In genomic region chr2:74244203-74244602, GRCm38 (mm10) we compare ENCODE assay signal across 13 mouse cellular contexts.
DNase-seq lines count a peak whose midpoint lies in the region; ATAC-seq and TF ChIP-seq lines count a peak whose summit lies in the region.
"Had no signal": no experiment of that assay in that cellular context is flagged by ENCODE, and none has a peak within 500 bp of the region (broad histone marks: within the 10 kb centered on the region; RNA-seq: fewer than 3 reads in every experiment).

No protein-coding gene starts in this region.

- peaks cover 47% of the 10 kb centered on the region for H3K4me1 ChIP-seq in limb, embryonic 12.5 days (replicated peaks)
- H3K4me1 ChIP-seq in limb, embryonic 10.5 days: peaks cover 32% of the 10 kb centered on the region
- peaks cover 8% of the 10 kb centered on the region for H3K4me1 ChIP-seq in forebrain, postnatal 0 days (ENCODE audit: insufficient read depth)
- H3K4me1 ChIP-seq in midbrain, embryonic 14.5 days (ENCODE audit: control insufficient read depth, insufficient read depth, low read length): peaks cover 18% of the 10 kb centered on the region
- H3K4me1 ChIP-seq in thymus, adult 2 months (replicated peaks; ENCODE audit: control insufficient read depth, insufficient read depth, low read length): no peaks in the 10 kb centered on the region
- H3K4me1 ChIP-seq: heart, embryonic 10.5 days had no signal

- no peak for TF ChIP-seq POLR2A in thymus, adult 2 months (IDR thresholded peaks at IDR 0.05; ENCODE audit: control insufficient read depth, extremely low read depth, insufficient read depth, low read length, poor library complexity)

- no peak overlapping the region for H3K9ac ChIP-seq in limb, embryonic 12.5 days (replicated peaks)
- no peak overlapping the region for H3K9ac ChIP-seq in forebrain, postnatal 0 days
- H3K9ac ChIP-seq in midbrain, embryonic 14.5 days (replicated peaks; ENCODE audit: low read length): no peak overlapping the region

- peak overlapping the region; percentile 72; the same call in 1 of the 2 replicates for H3K27ac ChIP-seq in limb, embryonic 12.5 days
- no peak overlapping the region for H3K27ac ChIP-seq in limb, embryonic 10.5 days
- H3K27ac ChIP-seq in forebrain, postnatal 0 days (ENCODE audit: low read depth, low read length): peak overlapping the region; percentile 30; the same call in 1 of the 2 replicates
- H3K27ac ChIP-seq in midbrain, embryonic 14.5 days (replicated peaks; ENCODE audit: low read depth, low read length): peak overlapping the region; percentile 83
- H3K27ac ChIP-seq in thymus, adult 2 months (ENCODE audit: control insufficient read depth, insufficient read depth, low read length): no peak overlapping the region
- H3K27ac ChIP-seq: heart, embryonic 10.5 days had no signal

- DNase-seq in cerebellum, postnatal 14 days: peak; percentile 12 to 16
- no peak for DNase-seq in cerebellum, adult 8-10 months
- no peak for DNase-seq in limb, embryonic 10.5 days (ENCODE audit: low spot score)
- DNase-seq in forebrain, postnatal 0 days: peak; percentile 34
- DNase-seq in midbrain, embryonic 14.5 days: peak; percentile 57
- DNase-seq in urinary bladder, postnatal 36 days (ENCODE audit: low spot score in 2 of 2): no peak
- DNase-seq in thymus, adult 2 months: no peak
- DNase-seq: cerebellum, adult 2 months; kidney, postnatal 36 days; spleen, adult 18-20 months had no signal

- H3K4me2 ChIP-seq in limb, embryonic 12.5 days: peak overlapping the region; percentile 32; the same call in 1 of the 2 replicates
- H3K4me2 ChIP-seq in forebrain, postnatal 0 days (ENCODE audit: low read depth): peak overlapping the region; percentile 23
- H3K4me2 ChIP-seq in midbrain, embryonic 14.5 days (ENCODE audit: low read length): peak overlapping the region; percentile 2; the same call in 1 of the 2 replicates

- ATAC-seq in limb, embryonic 12.5 days (ENCODE audit: insufficient number of reproducible peaks, insufficient read depth, low FRiP score, low TSS enrichment, low read depth): no peak
- peak; percentile 27; the same call in 1 of the 2 replicates for ATAC-seq in forebrain, postnatal 0 days
- ATAC-seq in midbrain, embryonic 14.5 days (ENCODE audit: low FRiP score, low TSS enrichment): no peak
- ATAC-seq: intestine, embryonic 16.5 days had no signal

- no peak for TF ChIP-seq CTCF in forebrain, postnatal 0 days (IDR thresholded peaks at IDR 0.05; ENCODE audit: low read depth)
- no peak for TF ChIP-seq CTCF in thymus, adult 2 months (IDR thresholded peaks at IDR 0.05; ENCODE audit: borderline replicate concordance, control insufficient read depth, extremely low read depth, insufficient read depth, low read length, poor library complexity)

- no peaks in the 10 kb centered on the region for H3K36me3 ChIP-seq in limb, embryonic 12.5 days
- no peaks in the 10 kb centered on the region for H3K36me3 ChIP-seq in limb, embryonic 10.5 days
- no peaks in the 10 kb centered on the region for H3K36me3 ChIP-seq in forebrain, postnatal 0 days (ENCODE audit: insufficient read depth)
- no peaks in the 10 kb centered on the region for H3K36me3 ChIP-seq in midbrain, embryonic 14.5 days (ENCODE audit: control insufficient read depth, insufficient read depth, low read length)
- no peaks in the 10 kb centered on the region for H3K36me3 ChIP-seq in thymus, adult 2 months (ENCODE audit: control insufficient read depth, insufficient read depth, low read length)
- H3K36me3 ChIP-seq: heart, embryonic 10.5 days had no signal

- no peak overlapping the region for H3K4me3 ChIP-seq in limb, embryonic 12.5 days (replicated peaks)
- H3K4me3 ChIP-seq in limb, embryonic 10.5 days: no peak overlapping the region
- H3K4me3 ChIP-seq in forebrain, postnatal 0 days (ENCODE audit: low read depth, low read length): no peak overlapping the region
- H3K4me3 ChIP-seq in midbrain, embryonic 14.5 days (replicated peaks; ENCODE audit: low read depth, low read length): no peak overlapping the region
- no peak overlapping the region for H3K4me3 ChIP-seq in thymus, adult 2 months (ENCODE audit: control insufficient read depth, insufficient read depth, low read length)
- H3K4me3 ChIP-seq: heart, embryonic 10.5 days had no signal

- H3K27me3 ChIP-seq in limb, embryonic 12.5 days: no peaks in the 10 kb centered on the region
- H3K27me3 ChIP-seq in limb, embryonic 10.5 days (ENCODE audit: low read depth, poor library complexity, severe bottlenecking): peaks cover 12% of the 10 kb centered on the region; the same call in 1 of the 2 replicates
- H3K27me3 ChIP-seq in forebrain, postnatal 0 days (ENCODE audit: insufficient read depth, low read length): no peaks in the 10 kb centered on the region
- H3K27me3 ChIP-seq in midbrain, embryonic 14.5 days (ENCODE audit: control insufficient read depth, insufficient read depth, low read length): 0 out of 2 replicates have a peak, but pooled peaks cover 5% of the 10 kb centered on the region
- no peaks in the 10 kb centered on the region for H3K27me3 ChIP-seq in thymus, adult 2 months (ENCODE audit: control insufficient read depth, insufficient read depth, low read length)

- WGBS in limb, embryonic 12.5 days: 77% methylated on average over 6 of the region's 6 CpGs
- 87% methylated on average over 6 of the region's 6 CpGs for WGBS in limb, embryonic 10.5 days
- 53% methylated on average over 6 of the region's 6 CpGs for WGBS in forebrain, postnatal 0 days
- 40% methylated on average over 6 of the region's 6 CpGs for WGBS in midbrain, embryonic 14.5 days
- WGBS in thymus, adult 2 months: 87% methylated on average over 6 of the region's 6 CpGs

- no peaks in the 10 kb centered on the region for H3K9me3 ChIP-seq in limb, embryonic 12.5 days
- no peaks in the 10 kb centered on the region for H3K9me3 ChIP-seq in limb, embryonic 10.5 days (replicated peaks)
- no peaks in the 10 kb centered on the region for H3K9me3 ChIP-seq in forebrain, postnatal 0 days (ENCODE audit: low read length)
- no peaks in the 10 kb centered on the region for H3K9me3 ChIP-seq in midbrain, embryonic 14.5 days (ENCODE audit: control insufficient read depth, low read length)
- H3K9me3 ChIP-seq: heart, embryonic 10.5 days had no signal

Comparison
In these comparisons a context has a peak if more than half of its experiments do, and no peak if none do; other contexts are left out.
1. DNase-seq: peak in cerebellum, postnatal 14 days (2 of 2), forebrain, postnatal 0 days (single experiment) and midbrain, embryonic 14.5 days (single experiment); none in cerebellum, adult 8-10 months (single experiment), limb, embryonic 10.5 days (single experiment), urinary bladder, postnatal 36 days (0 of 2) and thymus, adult 2 months (single experiment).
2. H3K27ac ChIP-seq: peak in limb, embryonic 12.5 days (single experiment), forebrain, postnatal 0 days (single experiment) and midbrain, embryonic 14.5 days (single experiment); none in limb, embryonic 10.5 days (single experiment) and thymus, adult 2 months (single experiment).
3. Peak in every context shown above with its lines, with median percentiles within 50 percentile points of each other: H3K4me2 ChIP-seq.